Mouse (Mus musculus) lung, embryonic 14.5 days (tissue): ENCODE measurements around the gene Slc52a3. TPM values are rescaled to one million over a fixed set of nuclear protein-coding genes. Genes with fewer than 3 reads are reported as not detected.

Experiments used
- ATAC-seq: fragments of 200-750 bp; cut with Nextera tagmentation; 2 replicates; pipeline ENCODE4 v1.8.0; 2017; ENCODE audit warnings: mild to moderate bottlenecking, moderate TSS enrichment, moderate library complexity; ENCODE audit not compliant: insufficient read depth
- DNase-seq: peaks from one replicate; pipeline ENCODE4 v3.0.0-alpha.2; 2015
- H3K27ac ChIP-seq: fragments of 300-500 bp; sonication (generic); 2 replicates; pipeline ENCODE4 v1.5.1; 2014; ENCODE audit warnings: low read depth, mild to moderate bottlenecking, moderate library complexity
- H3K27me3 ChIP-seq: fragments of 300-500 bp; sonication (generic); 2 replicates; pipeline ENCODE4 v1.6.1; 2014; ENCODE audit warnings: low read length, control low read depth; ENCODE audit not compliant: insufficient read depth
- H3K36me3 ChIP-seq: fragments of 300-500 bp; sonication (generic); 2 replicates; pipeline ENCODE4 v1.6.1; 2014; ENCODE audit warnings: control low read depth; ENCODE audit not compliant: insufficient read depth
- H3K4me1 ChIP-seq: fragments of 300-500 bp; sonication (generic); 2 replicates; pipeline ENCODE4 v1.6.1; 2014; ENCODE audit warnings: antibody characterized with exemption, control low read depth; ENCODE audit not compliant: insufficient read depth
- H3K4me2 ChIP-seq: fragments of 300-500 bp; sonication (generic); 2 replicates; pipeline ENCODE4 v1.6.1; 2014; ENCODE audit warnings: mild to moderate bottlenecking
- H3K4me3 ChIP-seq: fragments of 300-500 bp; sonication (generic); 2 replicates; pipeline ENCODE4 v1.5.1; 2014; ENCODE audit warnings: low read depth, low read length
- H3K9ac ChIP-seq: fragments of 300-500 bp; sonication (generic); 2 replicates; pipeline ENCODE4 v1.6.1; 2014
- H3K9me3 ChIP-seq: fragments of 300-500 bp; sonication (generic); 2 replicates; pipeline ENCODE4 v1.6.1; 2016; ENCODE audit warnings: low read depth, low read length, control low read depth
- CTCF ChIP-seq: IDR thresholded peaks from 2 replicates; pipeline ENCODE4 v1.5.1; 2016; ENCODE audit warnings: antibody characterized with exemption, low read depth
- WGBS: fragments of 180-500 bp; shearing (Covaris S2); extraction: QIAGEN DNeasy Blood & Tissue Kit; methylation state at CpG from one replicate; pipeline ENCODE4 v1.1.7; 2014; 5-methylcytosine and 5-hydroxymethylcytosine counted together
- polyA plus RNA-seq: library from polyadenylated mRNA; unstranded; fragments of >200 nt; fragmentation: Nextera tagmentation; extraction: Ambion mirVana; gene quantifications from 2 replicates; pipeline ENCODE4 v1.2.1, GENCODE M21; 2014

The Slc52a3 gene
- polyA plus RNA-seq, 1 experiment from 2014 or later, result 1.5 TPM

- Histone ChIP-seq H3K9me3 (no peaks in the 10 kb centered on the region), H3K27ac (no peak overlapping the region), H3K9ac (no peak overlapping the region), H3K4me2 (peak overlapping the region; percentile 43), H3K4me1 (peaks cover 4% of the 10 kb centered on the region; the same call in 1 of the 2 replicates), H3K27me3 (peaks cover 27% of the 10 kb centered on the region), H3K36me3 (no peaks in the 10 kb centered on the region), H3K4me3 (no peak overlapping the region)
- 8% methylated on average over 20 of the region's 20 CpGs for WGBS
- 0 out of 2 replicates have a peak, but pooled peaks have one; percentile 16 for TF ChIP-seq CTCF
- DNase-seq (no peak), ATAC-seq (peak; percentile 16; the same call in 1 of the 2 replicates)
Observed at GRCm38 (mm10) chr2:151999669-152000290, 3.5 kb downstream of the Slc52a3 start.

GRCm38 (mm10) chr2:152000291-152000679 is 4.0 kb downstream of the Slc52a3 start:
- H3K4me2 ChIP-seq, result no peak overlapping the region
- no peak overlapping the region for H3K4me3 ChIP-seq
- ATAC-seq (no peak), DNase-seq (no peak)
- no peak for TF ChIP-seq CTCF
- no peaks in the 10 kb centered on the region for H3K36me3 ChIP-seq
- no peak overlapping the region for H3K9ac ChIP-seq
- peaks cover 4% of the 10 kb centered on the region; the same call in 1 of the 2 replicates for H3K4me1 ChIP-seq
- no peaks in the 10 kb centered on the region for H3K9me3 ChIP-seq
- WGBS, result 41% methylated on average over 3 of the region's 3 CpGs
- no peak overlapping the region for H3K27ac ChIP-seq
- H3K27me3 ChIP-seq, result peaks cover 27% of the 10 kb centered on the region

GRCm38 (mm10) chr2:152000735-152001134 is 4.4 kb downstream of the Slc52a3 start:
- no peak for DNase-seq
- no peak for TF ChIP-seq CTCF
- Histone ChIP-seq H3K9ac (no peak overlapping the region), H3K4me2 (no peak overlapping the region), H3K27me3 (peaks cover 27% of the 10 kb centered on the region), H3K9me3 (no peaks in the 10 kb centered on the region), H3K27ac (no peak overlapping the region), H3K36me3 (no peaks in the 10 kb centered on the region), H3K4me1 (peaks cover 4% of the 10 kb centered on the region; the same call in 1 of the 2 replicates), H3K4me3 (no peak overlapping the region)
- WGBS, result 58% methylated on average over 6 of the region's 6 CpGs
- no peak for ATAC-seq

GRCm38 (mm10) chr2:152002529-152002928 is 6.2 kb downstream of the Slc52a3 start:
- Histone ChIP-seq H3K4me3 (no peak overlapping the region), H3K27ac (no peak overlapping the region), H3K4me2 (no peak overlapping the region), H3K27me3 (peaks cover 18% of the 10 kb centered on the region; the same call in 1 of the 2 replicates), H3K9ac (no peak overlapping the region), H3K9me3 (no peaks in the 10 kb centered on the region), H3K36me3 (no peaks in the 10 kb centered on the region), H3K4me1 (no peaks in the 10 kb centered on the region)
- TF ChIP-seq CTCF, result no peak
- WGBS, result 43% methylated on average over 6 of the region's 6 CpGs
- no peak for DNase-seq
- no peak for ATAC-seq

DNA sequence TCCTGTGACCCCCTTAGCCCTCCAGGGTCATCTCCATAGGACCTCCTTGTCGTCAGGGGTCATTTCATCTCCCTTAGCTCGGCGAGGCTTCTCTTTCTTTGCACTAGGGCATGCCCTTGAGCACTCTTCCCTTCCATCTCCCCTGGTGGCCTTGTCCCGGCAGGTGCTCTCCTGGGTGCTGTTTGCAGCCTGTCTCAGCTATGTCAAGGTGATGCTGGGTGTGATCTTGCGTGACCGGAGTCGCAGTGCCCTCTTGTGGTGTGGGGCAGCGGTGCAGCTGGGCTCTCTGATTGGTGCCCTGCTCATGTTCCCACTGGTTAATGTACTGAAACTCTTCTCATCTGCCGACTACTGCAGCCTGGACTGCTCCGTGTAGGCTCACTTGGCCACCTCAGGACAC is 11.5 kb downstream of the Slc52a3 start:
- ATAC-seq (no peak), DNase-seq (no peak)
- TF ChIP-seq CTCF, result peak; percentile 63
- WGBS, result 48% methylated on average over 10 of the region's 10 CpGs
- H3K36me3 ChIP-seq, result no peaks in the 10 kb centered on the region
- no peak overlapping the region for H3K4me3 ChIP-seq
- no peak overlapping the region for H3K27ac ChIP-seq
- no peak overlapping the region for H3K9ac ChIP-seq
- no peak overlapping the region for H3K4me2 ChIP-seq
- H3K4me1 ChIP-seq, result no peaks in the 10 kb centered on the region
- no peaks in the 10 kb centered on the region for H3K9me3 ChIP-seq
- no peaks in the 10 kb centered on the region for H3K27me3 ChIP-seq

- H3K4me1 ChIP-seq, result no peaks in the 10 kb centered on the region
- H3K4me3 ChIP-seq, result no peak overlapping the region
- ATAC-seq (no peak), DNase-seq (no peak)
- H3K27me3 ChIP-seq, result no peaks in the 10 kb centered on the region
- WGBS, result 68% methylated on average over 15 of the region's 15 CpGs
- H3K9ac ChIP-seq, result no peak overlapping the region
- H3K36me3 ChIP-seq, result no peaks in the 10 kb centered on the region
- no peaks in the 10 kb centered on the region for H3K9me3 ChIP-seq
- no peak for TF ChIP-seq CTCF
- no peak overlapping the region for H3K27ac ChIP-seq
- no peak overlapping the region for H3K4me2 ChIP-seq
Observed at GRCm38 (mm10) chr2:152009061-152009779, 12.9 kb downstream of the Slc52a3 start.

- TF ChIP-seq CTCF, result no peak
Observed at GRCm38 (mm10) chr2:152010251-152010650, 13.9 kb downstream of the Slc52a3 start.

More at GRCm38 (mm10) chr2:152010251-152010650, 13.9 kb downstream of the Slc52a3 start:
- Histone ChIP-seq H3K36me3 (no peaks in the 10 kb centered on the region), H3K9me3 (no peaks in the 10 kb centered on the region), H3K4me3 (no peak overlapping the region), H3K27ac (no peak overlapping the region), H3K27me3 (no peaks in the 10 kb centered on the region), H3K4me1 (no peaks in the 10 kb centered on the region), H3K9ac (no peak overlapping the region), H3K4me2 (no peak overlapping the region)
- DNase-seq (no peak), ATAC-seq (no peak)
- WGBS, result 66% methylated on average over 9 of the region's 9 CpGs
